Comparison of ENCODE assay signal across 17 mouse cellular contexts in genomic region chr12:73087086-73087485, GRCm38 (mm10). TPM values are rescaled to one million over a fixed set of nuclear protein-coding genes. Genes with fewer than 3 reads are reported as not detected.
"Had no signal": no experiment of that assay in that cellular context is flagged by ENCODE, and none has a peak within 500 bp of the region (broad histone marks: within the 10 kb centered on the region; RNA-seq: fewer than 3 reads in every experiment).

No protein-coding gene starts in this region.

- H3K4me1 ChIP-seq: midbrain, embryonic 10.5 days; midbrain, embryonic 12.5 days; midbrain, embryonic 15.5 days; neural tube, embryonic 12.5 days; stomach, embryonic 15.5 days had no signal

- ATAC-seq: midbrain, embryonic 15.5 days had no signal

- H3K36me3 ChIP-seq: midbrain, embryonic 10.5 days; midbrain, embryonic 12.5 days; midbrain, embryonic 15.5 days; neural tube, embryonic 12.5 days; stomach, embryonic 15.5 days had no signal

- H3K9me3 ChIP-seq: midbrain, embryonic 10.5 days; midbrain, embryonic 12.5 days; midbrain, embryonic 15.5 days; neural tube, embryonic 12.5 days; stomach, embryonic 15.5 days had no signal

- H3K9ac ChIP-seq: lung, embryonic 14.5 days; midbrain, embryonic 12.5 days; midbrain, embryonic 15.5 days; neural tube, embryonic 12.5 days; stomach, embryonic 15.5 days had no signal

- H3K27ac ChIP-seq: midbrain, embryonic 10.5 days; midbrain, embryonic 12.5 days; midbrain, embryonic 15.5 days; neural tube, embryonic 12.5 days; stomach, embryonic 15.5 days; stomach, postnatal 0 days had no signal

- H3K4me3 ChIP-seq: midbrain, embryonic 10.5 days; midbrain, embryonic 12.5 days; midbrain, embryonic 15.5 days; neural tube, embryonic 12.5 days; stomach, embryonic 15.5 days had no signal

- H3K4me2 ChIP-seq: lung, embryonic 14.5 days; midbrain, embryonic 12.5 days; midbrain, embryonic 15.5 days; neural tube, embryonic 12.5 days; stomach, embryonic 15.5 days had no signal

- DNase-seq: lung, adult 18-20 months; lung, embryonic 14.5 days; lung, postnatal 10 days; lung, postnatal 4 days; right cerebral cortex, postnatal 14 days; thymus, postnatal 14 days; thymus, postnatal 4 days had no signal

- H3K27me3 ChIP-seq: midbrain, embryonic 12.5 days; midbrain, embryonic 15.5 days; neural tube, embryonic 12.5 days had no signal

RNA-seq across cellular contexts. Expression of gene Six4, which starts 26.2 kb away (rescaled TPM):
- total RNA-seq: monocyte, adult 5-6 weeks had no signal

RNA-seq across cellular contexts. Expression of gene Six1, which starts 33.4 kb away (rescaled TPM):
- total RNA-seq: megakaryocyte-erythroid progenitor cell, adult 5-6 weeks; monocyte, adult 5-6 weeks; neutrophil, adult 5-6 weeks had no signal
- polyA plus RNA-seq: spleen, adult 2 months had no signal
